Mouse (Mus musculus): ENCODE results near the gene Gnl1. TPM values are rescaled to one million over a fixed set of nuclear protein-coding genes. Genes with fewer than 3 reads are reported as not detected.
A peak's percentile ranks its signal among the peaks of the same experiment; 100 is the strongest.
"Not testable (repeated sequence)": the region's sequence is repeated elsewhere in the genome, so short reads cannot be mapped to it uniquely, and the experiment has no call there.

Gnl1 gene
- polyA plus RNA-seq, 1 experiment from 2014 or later = 54.9 TPM

DNA sequence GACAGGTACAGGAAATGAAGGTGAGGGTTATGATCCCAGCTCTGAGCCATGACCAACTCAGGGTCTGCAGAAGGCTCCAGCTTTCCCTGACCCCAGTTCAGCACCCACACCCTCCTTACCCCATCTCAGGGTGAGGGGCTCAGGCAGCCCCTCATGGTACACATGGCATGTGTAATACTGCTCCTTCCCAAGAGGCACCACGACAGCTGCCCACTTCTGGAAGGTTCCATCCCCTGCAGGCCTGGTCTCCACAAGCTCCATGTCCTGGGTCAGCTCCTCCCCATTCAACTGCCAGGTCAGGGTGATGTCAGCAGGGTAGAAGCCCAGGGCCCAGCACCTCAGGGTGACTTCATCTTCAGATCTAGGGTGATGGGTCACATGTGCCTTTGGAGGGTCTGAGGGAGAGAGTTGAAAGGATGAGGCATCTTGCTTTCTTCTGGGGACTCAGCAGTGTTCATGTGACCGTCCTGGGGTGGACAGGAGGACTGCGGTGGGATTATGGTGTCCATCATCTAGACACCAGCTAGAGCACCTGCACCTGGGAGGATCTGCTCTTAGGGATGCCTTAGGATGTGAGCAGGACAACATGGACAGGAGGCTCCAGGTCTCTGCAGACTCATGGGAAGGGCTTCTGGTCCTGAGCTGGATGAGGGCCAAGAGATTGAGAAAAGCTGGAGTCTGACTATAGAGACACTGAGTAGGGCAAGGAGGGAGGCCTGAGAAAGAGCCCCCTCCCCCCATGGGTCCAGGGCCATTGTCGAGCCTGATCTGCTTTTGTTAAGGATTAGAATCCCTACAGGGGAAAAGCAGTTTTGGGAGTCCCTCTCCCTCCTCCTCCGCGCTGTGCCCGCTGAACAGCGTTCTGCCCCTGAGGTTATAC lies 51.3 kb downstream of the Gnl1 start:
- Histone ChIP-seq H3K4me3 (peak overlapping the region; percentile 43), H3K4me2 (replicated peaks) (peak overlapping the region; percentile 79), H3K4me1 (peaks cover 13% of the 10 kb centered on the region)
- H3K27ac ChIP-seq; H3K36me3 ChIP-seq; H3K9ac ChIP-seq; H3K9me3 ChIP-seq (replicated peaks); H3K27me3 ChIP-seq: not testable (repeated sequence)
- WGBS = 42% methylated on average over 8 of the region's 8 CpGs
- 0 out of 2 replicates have a peak, but pooled peaks have one; percentile 1 for ATAC-seq (ENCODE audit: low FRiP score)

GRCm38 (mm10) chr17:36031583-36032331 lies 52.1 kb downstream of the Gnl1 start:
- H3K36me3 ChIP-seq; H3K27ac ChIP-seq; H3K27me3 ChIP-seq; H3K9me3 ChIP-seq (replicated peaks); H3K4me1 ChIP-seq: not testable (repeated sequence)
- peak overlapping the region; percentile 54 for H3K9ac ChIP-seq
- H3K4me2 ChIP-seq (replicated peaks) = peak overlapping the region; percentile 79
- peak; percentile 75 for ATAC-seq (ENCODE audit: low FRiP score)
- peak overlapping the region; percentile 43 for H3K4me3 ChIP-seq
- 2% methylated on average over 40 of the region's 40 CpGs for WGBS

DNA sequence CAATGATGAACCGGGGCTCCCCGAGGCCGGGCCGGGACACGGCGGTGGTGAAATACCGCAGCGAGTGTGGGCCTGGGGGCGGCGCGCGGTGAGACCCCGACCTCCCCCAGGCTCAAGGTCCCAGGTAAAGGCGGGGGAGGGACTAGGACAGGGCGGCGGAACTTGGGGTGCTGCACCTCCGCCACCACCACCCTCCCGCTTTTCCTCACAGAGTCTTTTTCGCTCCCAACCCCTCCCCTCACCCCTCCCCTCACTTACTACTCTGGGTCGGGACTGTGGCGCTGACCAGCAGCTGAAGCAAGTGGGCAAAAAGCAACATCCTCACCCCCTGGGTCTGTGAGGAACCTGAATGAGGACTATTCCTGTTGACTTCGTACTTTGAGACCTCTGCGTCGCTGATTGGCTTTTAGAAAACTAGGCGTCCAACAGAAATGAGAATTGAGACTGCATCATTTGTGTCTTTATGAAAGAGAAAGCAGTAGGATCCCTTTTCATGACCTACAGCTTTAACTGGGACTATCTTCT lies 52.8 kb downstream of the Gnl1 start, which contains the start of gene H2-T23:
TSS of gene H2-T23 (minus strand) at position 505 of the 525 bp plus-strand sequence.
- not testable (repeated sequence) for ATAC-seq (ENCODE audit: low FRiP score); H3K36me3 ChIP-seq; H3K27me3 ChIP-seq; H3K27ac ChIP-seq; H3K4me1 ChIP-seq; H3K9me3 ChIP-seq (replicated peaks)
- H3K4me2 ChIP-seq (replicated peaks) = peak within 1 kb of the TSS; percentile 79
- WGBS = 1% methylated on average over 25 of the region's 25 CpGs
- H3K4me3 ChIP-seq = peak within 1 kb of the TSS; percentile 43
- peak within 1 kb of the TSS; percentile 54 for H3K9ac ChIP-seq

- not testable (repeated sequence) for H3K9me3 ChIP-seq (replicated peaks); H3K9ac ChIP-seq; H3K4me1 ChIP-seq; H3K27me3 ChIP-seq; H3K4me3 ChIP-seq; H3K4me2 ChIP-seq (replicated peaks); ATAC-seq (ENCODE audit: low FRiP score); H3K27ac ChIP-seq; H3K36me3 ChIP-seq
- 66% methylated on average over 3 of the region's 3 CpGs for WGBS
These were observed 54.9 kb downstream of the Gnl1 start for GRCm38 (mm10) chr17:36034524-36034923.

- not testable (repeated sequence) for H3K9me3 ChIP-seq (replicated peaks); H3K36me3 ChIP-seq; H3K9ac ChIP-seq; H3K4me3 ChIP-seq; ATAC-seq (ENCODE audit: low FRiP score); H3K4me1 ChIP-seq; H3K4me2 ChIP-seq (replicated peaks); H3K27me3 ChIP-seq; H3K27ac ChIP-seq
- 34% methylated on average over 3 of the region's 3 CpGs for WGBS
These were observed 55.5 kb downstream of the Gnl1 start for GRCm38 (mm10) chr17:36035010-36035638.

- not testable (repeated sequence) for H3K9ac ChIP-seq
- WGBS = 87% methylated on average over 13 of the region's 13 CpGs
These were observed 56.5 kb downstream of the Gnl1 start for GRCm38 (mm10) chr17:36036126-36036525.

More at GRCm38 (mm10) chr17:36036126-36036525, 56.5 kb downstream of the Gnl1 start:
- not testable (repeated sequence) for H3K36me3 ChIP-seq; H3K27me3 ChIP-seq; H3K4me3 ChIP-seq; H3K4me1 ChIP-seq; H3K4me2 ChIP-seq (replicated peaks); H3K9me3 ChIP-seq (replicated peaks); ATAC-seq (ENCODE audit: low FRiP score); H3K27ac ChIP-seq

MicroRNAs within 50 kb of the gene (microRNA counts, 519-probe panel; counts per million panel counts)
- 470 counts per million, percentile 58 among the panel's probes with 10 or more counts for microRNA mmu-miR-877

Small RNA genes within 50 kb of the gene (microRNA-seq; reads per million reads assigned to microRNA genes)
- 187 reads per million, percentile 56 among the genes with 10 or more reads in this experiment for gene Mir877

Other genes starting within 250 kb of the Gnl1 start
- gene Ier3, start 158.2 kb upstream of the Gnl1 start, polyA plus RNA-seq (2016; fragmentation: Nextera tagmentation; extraction: Ambion mirVana) = 5.8 and 6.3 TPM in 2 replicates
- gene Flot1, start 156.6 kb upstream of the Gnl1 start, polyA plus RNA-seq (2016; fragmentation: Nextera tagmentation; extraction: Ambion mirVana) = 50.9 and 60.3 TPM in 2 replicates
- gene Tubb5, start 141.5 kb upstream of the Gnl1 start, polyA plus RNA-seq (2016; fragmentation: Nextera tagmentation; extraction: Ambion mirVana) = 1,505 and 1,511 TPM in 2 replicates
- 14.4 and 18.2 TPM in 2 replicates for gene Mdc1, start 138.3 kb upstream of the Gnl1 start, polyA plus RNA-seq (2016; fragmentation: Nextera tagmentation; extraction: Ambion mirVana)
- gene Nrm, start 118.5 kb upstream of the Gnl1 start, polyA plus RNA-seq (2016; fragmentation: Nextera tagmentation; extraction: Ambion mirVana) = 36.0 and 36.9 TPM in 2 replicates
- 31.5 and 32.3 TPM in 2 replicates for gene Ppp1r18, start 114.3 kb upstream of the Gnl1 start, polyA plus RNA-seq (2016; fragmentation: Nextera tagmentation; extraction: Ambion mirVana)
- gene Dhx16, start 100.0 kb upstream of the Gnl1 start, polyA plus RNA-seq (2016; fragmentation: Nextera tagmentation; extraction: Ambion mirVana) = 45.2 and 46.0 TPM in 2 replicates
- gene 2310061I04Rik, start 82.4 kb upstream of the Gnl1 start, polyA plus RNA-seq (2016; fragmentation: Nextera tagmentation; extraction: Ambion mirVana) = 25.7 and 28.7 TPM in 2 replicates
- 294 and 303 TPM in 2 replicates for gene Atat1, start 69.8 kb upstream of the Gnl1 start, polyA plus RNA-seq (2016; fragmentation: Nextera tagmentation; extraction: Ambion mirVana)
- gene Mrps18b, start 63.5 kb upstream of the Gnl1 start, polyA plus RNA-seq (2016; fragmentation: Nextera tagmentation; extraction: Ambion mirVana) = 46.8 and 51.1 TPM in 2 replicates
- gene Ppp1r10, start 63.4 kb upstream of the Gnl1 start, polyA plus RNA-seq (2016; fragmentation: Nextera tagmentation; extraction: Ambion mirVana) = 58.3 and 68.2 TPM in 2 replicates
- gene Abcf1, start 10.1 kb upstream of the Gnl1 start, polyA plus RNA-seq (2016; fragmentation: Nextera tagmentation; extraction: Ambion mirVana) = 109 and 119 TPM in 2 replicates
- gene Prr3, start 385 bp downstream of the Gnl1 start, polyA plus RNA-seq (2016; fragmentation: Nextera tagmentation; extraction: Ambion mirVana) = 53.4 and 61.0 TPM in 2 replicates
- 5.5 and 5.6 TPM in 2 replicates for gene H2-T24, start 40.7 kb downstream of the Gnl1 start, polyA plus RNA-seq (2016; fragmentation: Nextera tagmentation; extraction: Ambion mirVana)
- 4.5 and 5.1 TPM in 2 replicates for gene H2-T23, start 53.0 kb downstream of the Gnl1 start, polyA plus RNA-seq (2016; fragmentation: Nextera tagmentation; extraction: Ambion mirVana)
- gene H2-T22, start 62.9 kb downstream of the Gnl1 start, polyA plus RNA-seq (2016; fragmentation: Nextera tagmentation; extraction: Ambion mirVana) = 7.8 and 9.2 TPM in 2 replicates
- not detected in 2 replicates for gene Gm6034, start 63.1 kb downstream of the Gnl1 start, polyA plus RNA-seq (2016; fragmentation: Nextera tagmentation; extraction: Ambion mirVana)
- gene Gm11127, start 78.5 kb downstream of the Gnl1 start, polyA plus RNA-seq (2016; fragmentation: Nextera tagmentation; extraction: Ambion mirVana) = not detected in 2 replicates
- gene Gm19684, start 141.8 kb downstream of the Gnl1 start, polyA plus RNA-seq (2016; fragmentation: Nextera tagmentation; extraction: Ambion mirVana) = not detected in 2 replicates
- not detected in 2 replicates for gene Gm7030, start 149.6 kb downstream of the Gnl1 start, polyA plus RNA-seq (2016; fragmentation: Nextera tagmentation; extraction: Ambion mirVana)
- not detected in 2 replicates for gene Gm8909, start 188.7 kb downstream of the Gnl1 start, polyA plus RNA-seq (2016; fragmentation: Nextera tagmentation; extraction: Ambion mirVana)
- gene H2-T3, start 210.4 kb downstream of the Gnl1 start, polyA plus RNA-seq (2016; fragmentation: Nextera tagmentation; extraction: Ambion mirVana) = not detected in 2 replicates